Mouse (Mus musculus) left cerebral cortex, postnatal 4 days (tissue): ENCODE results near the gene Prkci. TPM values are rescaled to one million over a fixed set of nuclear protein-coding genes. Genes with fewer than 3 reads are reported as not detected.

Experiments
- DNase-seq: peaks from one replicate; pipeline ENCODE4 v3.0.0-alpha.2; 2022
- intact Hi-C: fragments of 180-260 bp; cut with DNase I; formaldehyde crosslinking; loops from one replicate; pipeline ENCODE4 v1.15.1; 2025
- total RNA-seq, 2 experiments: library from RNA; stranded (reverse); gene quantifications; 2 replicates each; pipeline ENCODE4 v1.2.3; 2021

Prkci gene
- total RNA-seq, 2 experiments from 2014 or later: 62.6 to 63.4 TPM

- intact Hi-C loops: no loop called here
- no peak for DNase-seq
These were observed 42.3 kb downstream of the Prkci start for GRCm38 (mm10) chr3:31037851-31038250.

DNA sequence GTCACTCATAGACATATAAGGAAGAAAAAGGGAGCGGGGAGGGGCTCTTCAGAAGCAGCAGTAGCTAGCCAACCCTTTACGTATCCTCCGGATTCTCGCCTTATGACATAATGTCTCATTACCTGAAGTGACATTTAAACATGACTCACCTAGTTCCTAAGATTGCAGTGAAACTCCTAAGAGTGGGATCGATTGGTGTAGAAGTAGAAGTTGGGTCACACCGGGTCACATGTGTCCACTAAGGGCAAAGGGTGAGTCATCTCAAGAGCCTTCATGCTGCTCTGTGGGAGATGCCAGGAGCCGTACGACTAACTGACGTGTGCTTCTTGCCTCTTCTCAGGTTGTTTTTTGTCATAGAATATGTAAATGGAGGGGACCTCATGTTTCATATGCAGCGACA lies 43.1 kb downstream of the Prkci start:
- intact Hi-C loops: no loop called here
- no peak for DNase-seq

- no peak for DNase-seq
- intact Hi-C loops: loop anchor here (10.0 kb wide), 1 partner anchor 448 kb away; the partner anchor contains the start of gene Actrt3
These were observed 47.4 kb downstream of the Prkci start for GRCm38 (mm10) chr3:31042992-31043391.

DNA sequence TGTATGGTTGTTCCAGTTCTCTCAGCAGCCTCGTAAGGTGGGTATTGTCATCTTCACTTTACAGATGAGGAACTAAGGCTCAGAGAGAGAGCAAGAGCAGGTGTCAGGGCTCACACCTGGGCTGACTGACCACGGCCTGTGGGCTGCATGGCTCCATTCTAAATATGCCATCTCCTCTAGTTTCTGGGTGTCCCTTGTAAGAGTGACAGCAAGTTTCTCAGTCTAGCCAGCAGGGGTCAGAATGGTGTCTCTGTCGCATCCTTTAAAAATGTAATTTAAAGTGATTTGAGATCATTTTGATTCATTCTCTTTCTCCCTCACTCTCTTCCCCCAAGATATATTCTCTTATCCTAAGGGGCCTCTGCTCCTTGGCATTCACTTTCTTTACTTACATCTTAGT lies 51.7 kb downstream of the Prkci start:
- intact Hi-C loops: loop anchor here (5.0 to 10.0 kb wide), 2 partner anchors 75 to 452 kb away; partner anchors contain the start of gene Actrt3
- no peak for DNase-seq

DNA sequence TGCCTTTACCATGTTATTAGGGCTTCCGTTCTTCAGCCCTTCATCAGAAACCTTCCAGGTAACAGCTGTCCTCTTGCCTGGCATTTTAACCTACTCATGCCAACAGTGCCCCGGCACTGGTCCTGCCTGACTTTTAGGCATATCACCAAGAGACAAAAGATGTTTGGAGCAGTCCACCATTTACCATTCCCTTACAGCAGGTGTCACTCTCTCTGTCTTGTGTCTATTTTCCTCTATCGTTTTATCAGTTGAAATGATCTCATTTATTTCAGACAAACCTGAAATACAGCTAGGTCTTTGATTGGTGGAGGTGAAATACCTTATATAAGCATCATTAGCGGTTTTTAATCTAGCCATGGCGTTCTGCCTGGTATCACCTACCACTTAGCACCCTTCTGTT lies 53.5 kb downstream of the Prkci start:
- no peak for DNase-seq
- intact Hi-C loops: loop anchor here (5.0 to 10.0 kb wide), 2 partner anchors 73 to 454 kb away; partner anchors contain the start of gene Actrt3

DNA sequence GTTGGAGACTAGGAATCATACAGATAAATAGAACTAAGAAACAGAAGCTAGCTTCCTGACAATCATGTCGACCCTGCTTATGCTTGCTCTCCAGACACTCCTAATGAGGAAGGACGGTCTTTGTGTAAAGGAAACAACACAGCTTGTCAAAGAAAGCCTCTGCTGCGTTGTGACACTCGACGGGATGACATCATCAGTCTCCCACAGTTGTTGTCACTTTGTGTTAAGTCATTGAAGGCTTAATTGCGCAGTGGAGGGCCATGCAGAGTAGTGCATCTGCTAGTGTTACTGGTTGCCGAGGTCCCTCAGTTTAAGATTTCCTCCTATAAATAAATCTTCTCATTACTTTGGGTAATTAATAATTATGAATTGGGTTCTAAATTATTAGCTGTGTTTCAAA lies 54.8 kb downstream of the Prkci start:
- intact Hi-C loops: no loop called here
- peak; percentile 56 for DNase-seq

GRCm38 (mm10) chr3:31051730-31052129 lies 56.2 kb downstream of the Prkci start:
- intact Hi-C loops: no loop called here
- no peak for DNase-seq

- no peak for DNase-seq
- intact Hi-C loops: no loop called here
These were observed 57.6 kb downstream of the Prkci start for GRCm38 (mm10) chr3:31053191-31053590.

GRCm38 (mm10) chr3:31054888-31055287 lies 59.3 kb downstream of the Prkci start:
- DNase-seq: no peak
- intact Hi-C loops: loop anchor here (5.0 kb wide), 2 partner anchors 37 to 82 kb away; no protein-coding TSS in a partner anchor

DNA sequence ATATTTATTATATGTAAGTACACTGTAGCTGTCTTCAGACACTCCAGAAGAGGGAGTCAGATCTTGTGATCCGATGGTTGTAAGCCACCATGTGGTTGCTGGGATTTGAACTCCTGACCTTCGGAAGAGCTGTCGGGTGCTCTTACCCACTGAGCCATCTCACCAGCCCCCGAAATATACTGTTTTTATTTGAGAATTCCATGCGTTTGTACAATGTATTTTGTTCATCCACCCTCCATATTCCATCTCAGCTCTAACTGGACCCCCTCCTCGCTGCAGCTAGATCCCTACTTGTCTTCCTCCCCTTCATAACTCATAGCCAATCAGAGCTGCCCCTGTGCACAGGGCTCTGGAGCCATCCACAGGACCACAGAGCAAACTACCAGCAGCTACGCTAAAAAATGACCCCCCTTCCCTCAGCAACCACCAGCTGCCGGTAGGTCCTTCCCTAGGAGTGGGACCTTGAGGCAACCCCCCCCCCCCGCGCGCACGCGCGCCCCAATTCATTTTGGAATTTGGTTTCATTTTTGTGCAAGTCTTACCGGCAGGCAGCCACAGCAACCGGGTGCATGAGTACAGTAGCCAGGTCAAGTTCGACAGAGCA lies 60.6 kb downstream of the Prkci start:
- intact Hi-C loops: loop anchor here (5.0 kb wide), 2 partner anchors 36 to 81 kb away; no protein-coding TSS in a partner anchor
- DNase-seq: peak; percentile 32

DNA sequence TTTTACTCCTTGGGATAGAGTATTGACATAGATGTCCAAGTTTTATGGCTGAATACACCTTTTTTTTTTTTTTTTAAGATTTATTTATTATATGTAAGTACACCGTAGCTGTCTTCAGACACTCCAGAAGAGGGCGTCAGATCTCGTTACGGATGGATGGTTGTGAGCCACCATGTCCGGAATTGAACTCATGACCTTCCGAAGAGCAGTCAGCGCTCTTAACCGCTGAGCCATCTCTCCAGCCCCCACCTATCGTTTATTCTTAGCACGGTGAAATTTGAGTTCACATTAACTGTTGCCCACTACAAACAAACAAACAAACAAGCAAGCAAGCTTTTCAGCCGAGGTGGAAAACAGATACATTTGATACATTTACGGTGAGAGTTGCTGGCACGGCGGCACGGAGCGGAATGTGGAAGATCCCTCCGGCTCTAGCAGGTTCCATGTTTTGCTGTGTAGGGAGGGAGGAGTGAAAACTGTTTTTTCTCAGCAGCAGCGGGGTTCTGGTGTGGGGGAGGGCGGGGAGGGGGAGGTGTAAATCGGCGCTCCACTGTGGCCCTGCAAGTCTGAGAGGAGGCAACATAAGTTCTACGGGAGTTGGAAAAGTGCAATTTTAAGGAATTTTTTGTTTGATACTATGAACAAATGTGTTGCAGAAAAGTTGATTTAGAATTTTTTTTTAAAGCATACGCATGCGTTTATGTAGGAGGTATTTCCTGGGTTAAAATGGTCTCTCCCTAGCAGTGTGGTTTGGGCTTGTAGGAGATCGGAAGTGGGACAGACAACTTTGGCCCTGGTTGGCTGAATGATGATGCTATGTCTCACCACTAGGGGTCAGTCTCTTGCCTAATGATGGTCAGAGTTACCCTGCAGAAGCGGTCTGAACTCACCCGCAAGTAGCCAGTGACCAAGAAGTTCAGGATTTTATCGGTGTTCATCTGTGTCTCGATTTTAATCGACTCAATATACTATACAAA lies 61.4 kb downstream of the Prkci start:
- peak; percentile 63 for DNase-seq
- intact Hi-C loops: loop anchor here (5.0 kb wide), 2 partner anchors 35 to 80 kb away; no protein-coding TSS in a partner anchor

DNA sequence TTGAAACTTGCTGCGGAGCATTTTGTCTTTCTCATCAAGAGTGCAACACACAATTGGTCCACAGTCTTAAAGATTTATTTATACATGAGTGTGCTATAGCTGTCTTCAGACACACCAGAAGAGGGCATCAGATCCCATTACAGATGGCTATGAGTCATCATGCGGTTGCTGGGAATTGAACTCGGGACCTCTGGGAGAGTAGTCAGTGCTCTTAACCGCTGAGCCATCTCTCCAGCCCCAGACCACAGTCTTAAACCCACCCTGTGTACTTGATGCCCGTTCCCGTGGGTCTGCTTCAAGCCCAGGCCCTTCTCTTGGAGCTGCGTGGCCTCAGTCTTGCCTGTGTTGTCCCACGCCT lies 65.2 kb downstream of the Prkci start:
- DNase-seq: no peak
- intact Hi-C loops: no loop called here

DNA sequence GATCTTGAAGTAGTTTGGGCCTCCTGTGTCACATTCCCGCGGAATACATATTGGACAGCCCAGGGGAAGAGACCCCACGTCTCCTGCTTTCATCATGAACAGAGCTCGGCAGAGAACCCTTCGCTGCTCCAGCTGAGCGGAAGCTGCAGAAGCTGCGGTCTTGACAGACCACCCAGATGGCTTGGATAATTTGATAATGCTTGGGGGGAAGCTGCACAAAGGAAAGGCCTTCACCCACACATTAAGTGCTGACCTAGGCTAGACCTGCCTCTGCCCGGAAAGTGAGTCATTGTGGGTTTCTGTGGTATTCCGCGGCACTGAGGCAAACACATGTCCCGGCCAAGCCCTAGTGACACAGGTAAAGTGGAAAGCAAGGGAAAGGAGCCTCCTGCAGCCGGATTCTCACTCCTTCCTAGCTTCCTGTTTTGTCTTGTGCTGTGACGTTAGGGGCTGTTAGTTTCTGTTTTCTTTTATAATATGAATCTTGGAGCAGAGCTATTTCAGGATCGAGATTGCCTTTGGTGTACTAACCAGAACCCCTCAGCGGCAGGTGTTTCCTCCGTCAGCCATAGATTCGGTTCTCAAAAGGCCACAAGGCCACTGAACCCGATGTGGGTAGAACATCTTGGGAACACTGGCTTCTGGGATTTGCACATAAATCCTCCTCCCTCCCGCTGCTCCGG lies 65.7 kb downstream of the Prkci start:
- DNase-seq: no peak
- intact Hi-C loops: no loop called here

GRCm38 (mm10) chr3:31061786-31062120 lies 66.2 kb downstream of the Prkci start:
- no peak for DNase-seq
- intact Hi-C loops: no loop called here

DNA sequence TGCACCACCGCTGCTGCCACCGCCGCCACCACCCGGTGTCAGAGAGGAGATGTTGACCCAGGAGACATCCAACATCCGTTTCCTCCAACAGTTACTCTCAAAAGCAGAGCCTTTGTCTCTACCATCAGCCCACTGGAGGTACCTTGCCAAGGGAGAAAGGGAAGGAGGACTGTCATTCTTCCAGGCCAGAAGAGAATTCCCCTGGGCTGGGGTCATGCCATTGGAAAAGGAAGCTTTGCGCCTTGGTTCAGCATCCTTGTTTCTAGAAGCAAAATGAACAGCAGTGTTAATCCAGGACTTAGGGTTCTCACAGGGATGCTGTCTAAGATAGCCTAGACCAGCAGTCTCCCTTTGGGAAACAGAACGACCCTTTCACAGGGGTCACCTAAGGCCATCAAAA lies 66.8 kb downstream of the Prkci start:
- intact Hi-C loops: no loop called here
- no peak for DNase-seq

DNA sequence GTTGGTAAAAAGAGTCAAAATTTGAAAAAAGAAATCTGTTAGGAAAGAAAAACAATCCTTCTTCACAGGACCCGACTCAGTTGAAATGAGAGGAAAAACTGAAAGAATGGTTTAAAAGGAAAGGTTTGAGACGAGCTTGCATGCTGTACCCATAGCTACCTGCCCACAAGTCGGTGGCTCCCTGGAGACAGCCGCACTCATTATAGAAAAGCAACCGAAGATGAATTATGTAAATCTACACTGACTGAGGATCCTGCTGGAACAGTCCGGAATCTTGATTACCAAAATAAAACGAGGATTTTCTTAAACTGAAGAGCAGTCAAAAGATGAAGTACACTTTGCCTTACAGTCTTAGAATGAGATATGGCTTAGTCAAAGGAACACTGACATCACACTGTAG lies 72.9 kb downstream of the Prkci start:
- intact Hi-C loops: no loop called here
- DNase-seq: no peak

DNA sequence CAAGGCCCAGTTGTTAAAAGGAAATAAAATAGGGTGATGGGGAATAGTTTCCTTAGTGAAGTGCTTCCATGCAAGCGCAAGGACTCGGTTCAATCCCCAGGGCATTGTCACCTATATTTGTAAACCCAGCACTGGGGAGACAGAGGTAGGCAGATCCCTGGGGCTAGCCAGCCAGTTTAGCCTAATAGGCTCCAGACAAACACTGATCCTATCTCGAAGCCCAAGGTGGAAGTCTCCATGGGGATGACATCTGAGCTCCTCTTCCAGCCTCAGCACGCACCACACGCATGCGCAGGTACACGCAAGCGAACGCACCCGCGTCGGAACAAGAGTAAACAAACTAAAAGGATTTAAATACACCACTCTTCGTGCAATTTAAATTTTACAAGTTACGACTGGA lies 76.3 kb downstream of the Prkci start:
- DNase-seq: no peak
- intact Hi-C loops: no loop called here

DNA sequence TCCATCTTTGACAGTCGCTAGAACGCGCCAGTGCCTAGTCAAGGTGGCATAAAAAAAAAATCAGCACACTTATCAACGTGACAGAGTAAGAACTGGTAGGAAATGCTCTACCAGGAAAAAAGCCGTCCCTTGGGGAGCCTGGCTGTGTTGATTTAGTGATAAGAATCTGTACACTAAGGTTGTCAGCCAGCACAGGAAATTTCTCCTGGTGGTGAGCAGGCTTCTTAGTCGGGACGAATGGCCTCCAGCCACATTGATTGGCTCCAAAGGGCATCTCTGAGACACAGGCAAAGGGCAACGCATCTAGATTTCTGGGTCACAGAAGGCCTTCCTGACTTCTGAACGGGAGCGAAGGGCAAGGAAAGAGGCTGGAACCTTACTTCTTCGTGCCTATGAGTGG lies 80.3 kb downstream of the Prkci start:
- intact Hi-C loops: no loop called here

DNA sequence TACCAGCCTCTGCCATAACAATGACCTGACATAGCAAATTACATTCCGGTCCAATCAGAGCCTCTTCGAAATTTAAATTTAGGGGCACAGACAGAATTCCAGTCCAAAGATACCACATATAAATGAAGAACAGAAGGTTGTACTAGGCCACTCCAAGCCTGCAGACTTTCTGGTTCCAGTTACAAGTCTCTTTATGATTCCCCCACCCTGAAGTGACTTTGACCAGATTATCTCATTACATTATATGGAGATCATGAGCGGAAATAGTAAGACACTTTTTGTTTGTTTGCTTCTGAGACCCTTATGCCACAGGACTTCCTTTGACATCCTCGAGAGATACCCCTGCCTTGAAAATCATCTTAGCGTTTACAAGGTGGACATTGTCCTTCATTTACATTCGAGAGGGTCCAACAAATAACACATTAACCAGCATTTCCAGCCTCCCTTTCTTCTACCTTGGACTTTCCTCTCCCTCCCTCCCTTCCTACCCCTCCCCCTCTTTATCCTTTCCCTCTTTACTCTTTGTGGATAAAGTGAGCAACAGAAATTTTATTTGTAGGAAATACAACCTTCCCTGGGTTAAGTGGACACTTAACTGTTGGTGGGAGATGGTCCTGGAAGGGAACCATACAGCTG lies 81.6 kb downstream of the Prkci start:
- intact Hi-C loops: no loop called here
- no peak for DNase-seq

More for the DNA sequence above, 80.3 kb downstream of the Prkci start:
- DNase-seq: no peak

DNA sequence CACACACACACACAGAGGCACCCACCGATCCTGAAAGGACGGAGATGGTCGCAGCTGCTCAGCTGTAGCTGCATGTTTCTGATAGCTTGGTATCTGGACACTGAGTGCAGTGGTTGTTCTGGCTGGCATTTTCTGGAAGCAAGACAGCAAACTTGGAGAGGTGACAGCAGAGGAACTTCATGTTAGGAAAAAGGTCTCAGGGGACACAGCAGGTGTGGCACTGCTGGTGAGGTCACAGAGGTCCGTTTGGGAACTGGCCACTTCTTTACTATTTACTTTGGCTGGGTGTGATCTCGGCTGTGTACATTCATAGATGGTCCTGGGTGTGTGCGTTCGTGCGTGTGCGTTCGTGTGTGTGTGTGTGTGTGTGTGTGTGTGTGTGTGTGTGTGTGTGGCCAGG lies 83.9 kb downstream of the Prkci start:
- intact Hi-C loops: no loop called here
- DNase-seq: no peak
